Mouse (Mus musculus): ENCODE data around the gene Cmas.

DNA sequence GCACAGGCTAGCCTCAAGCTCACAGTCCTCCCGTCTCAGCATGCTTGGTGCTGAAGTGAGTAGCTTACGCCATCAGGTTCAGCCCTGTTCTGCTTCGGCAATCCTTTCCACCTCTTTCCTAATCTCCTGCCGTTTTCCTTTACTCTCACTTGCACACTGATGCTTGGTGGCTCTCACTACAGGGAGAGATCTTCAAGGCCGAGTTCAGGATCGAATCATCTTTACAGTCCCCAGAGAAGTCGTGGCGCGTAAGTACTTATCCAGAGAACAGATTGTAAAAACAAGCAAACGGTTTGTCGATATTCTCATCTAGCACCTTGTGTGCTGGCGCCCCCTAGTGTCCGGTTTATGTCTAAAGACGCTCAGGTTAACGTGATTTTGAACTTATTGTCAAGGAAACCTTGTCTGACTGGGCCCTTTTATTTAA, 58.0 kb downstream of the Cmas start:
- TF ChIP-seq CTCF (IDR thresholded peaks at IDR 0.05; ENCODE audit: low read depth, low read length) (peak; percentile 37), TAL1 (conservative IDR thresholded peaks at IDR 0.05; ENCODE audit: low read depth, low read length) (no peak)

Measured in G1E (cell line).